Mouse (Mus musculus): ENCODE data around the gene Esam. TPM values are rescaled to one million over a fixed set of nuclear protein-coding genes. Genes with fewer than 3 reads are reported as not detected.
A peak's percentile ranks its signal among the peaks of the same experiment; 100 is the strongest.

The Esam gene
- total RNA-seq, 2 experiments from 2014 or later: 67.1 to 69.5 TPM

DNA sequence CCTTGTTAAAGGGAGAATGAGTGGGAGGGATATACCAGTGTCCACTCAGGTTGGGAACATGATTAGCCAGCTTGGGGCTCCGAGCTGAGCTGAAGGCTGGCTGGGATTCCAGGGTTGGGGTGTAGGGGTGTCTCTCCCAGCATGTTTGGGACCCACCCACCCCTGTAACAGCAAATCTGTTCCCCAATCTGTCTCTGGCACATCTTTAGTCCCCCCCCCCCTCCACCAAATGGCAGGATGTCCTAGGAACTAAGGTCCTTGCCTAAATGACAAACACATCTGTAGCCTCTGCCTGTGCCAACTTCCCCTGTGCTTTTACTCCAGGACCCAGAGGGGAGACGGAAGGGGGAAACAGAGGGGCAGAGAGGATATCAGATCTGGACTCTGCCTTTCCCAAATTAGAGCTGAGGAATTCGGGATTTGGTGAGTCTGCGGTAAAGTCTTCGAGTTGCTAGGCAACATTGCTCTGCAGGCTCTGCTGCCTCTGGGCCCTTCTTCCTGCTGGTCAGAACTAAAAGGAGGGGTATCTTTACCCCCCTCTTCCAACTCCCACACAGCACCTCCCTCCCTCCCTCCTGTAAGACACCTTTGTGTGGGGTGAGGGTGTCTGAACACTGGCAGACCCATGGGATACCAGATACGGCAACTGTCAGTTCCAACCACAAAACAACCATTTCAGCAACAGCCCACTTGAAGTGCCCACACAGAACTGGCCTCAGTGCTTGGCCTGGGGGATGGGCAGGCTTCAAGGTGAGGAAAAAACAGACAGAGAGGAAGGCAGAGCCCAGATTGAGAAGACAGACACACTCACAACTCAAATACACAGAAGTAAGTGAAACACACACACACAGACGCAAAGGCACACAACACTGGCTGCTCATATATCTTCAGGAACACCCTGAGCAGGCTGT is 27.2 kb downstream of the Esam start, which contains the start of gene Siae:
Gene Siae (plus strand): TSS at position 861 of the 911 bp plus-strand sequence.
- DNase-seq: no peak

GRCm38 (mm10) chr9:37556366-37556765 is 28.5 kb downstream of the Esam start:
- no peak for DNase-seq

GRCm38 (mm10) chr9:37560617-37561016 is 32.7 kb downstream of the Esam start:
- DNase-seq: no peak

DNA sequence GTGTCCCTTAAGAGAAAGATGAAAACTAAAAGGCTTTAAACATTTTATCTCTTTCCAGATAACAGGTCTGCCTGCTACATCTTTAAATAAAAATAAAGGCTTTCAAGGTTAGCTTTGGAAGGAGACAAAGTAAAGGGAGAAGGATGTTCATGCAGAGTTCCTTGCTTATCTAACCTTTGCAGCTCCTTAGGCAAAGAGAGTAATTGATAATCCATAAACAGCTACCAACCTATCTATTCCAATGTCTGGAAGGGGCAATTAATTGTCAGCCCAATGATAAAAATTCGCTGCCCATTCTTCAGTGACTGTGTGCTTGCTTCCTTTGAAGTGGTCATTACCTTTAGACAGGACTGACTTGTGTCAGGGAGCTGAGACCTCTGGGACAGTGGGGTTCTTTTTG is 35.9 kb downstream of the Esam start:
- DNase-seq: no peak

- DNase-seq: no peak
These were observed 39.1 kb downstream of the Esam start for GRCm38 (mm10) chr9:37567019-37567418.

GRCm38 (mm10) chr9:37567454-37567853 is 39.6 kb downstream of the Esam start:
- no peak for DNase-seq

DNA sequence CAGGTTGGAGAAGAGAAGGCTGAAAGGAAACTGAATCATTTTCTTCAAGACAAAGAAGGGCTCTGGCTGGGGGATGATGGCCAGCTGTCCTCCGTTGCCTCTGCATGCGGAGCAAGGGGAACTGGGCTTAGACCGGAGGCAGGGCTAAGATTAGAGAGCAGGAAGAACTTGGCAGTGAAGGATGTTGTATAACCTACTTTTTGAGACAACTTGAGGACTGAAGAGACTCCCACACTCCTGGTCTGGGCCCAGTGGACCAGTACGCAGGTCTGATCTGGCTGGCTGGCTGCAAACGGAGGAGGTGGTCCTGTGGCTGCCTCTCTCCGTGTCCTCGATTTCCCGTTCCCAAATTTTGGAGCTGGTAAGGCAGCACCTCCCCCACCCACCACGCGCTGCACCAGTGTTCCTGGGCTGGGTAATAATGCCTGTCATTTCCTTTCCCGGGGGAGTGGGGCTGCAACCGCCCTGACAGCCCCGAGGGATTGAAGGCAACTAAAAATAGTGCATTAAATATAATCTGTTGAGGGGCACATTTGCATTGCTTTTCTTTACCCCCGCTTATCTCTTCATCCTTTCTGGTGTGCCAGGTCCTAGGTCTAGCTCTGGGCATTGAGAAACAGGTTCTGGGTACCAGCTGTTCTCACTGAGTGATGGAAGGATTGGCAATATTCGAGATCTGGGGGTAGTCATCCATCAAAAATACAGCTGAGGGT is 40.2 kb downstream of the Esam start:
- DNase-seq: peak; percentile 53 to 60

DNA sequence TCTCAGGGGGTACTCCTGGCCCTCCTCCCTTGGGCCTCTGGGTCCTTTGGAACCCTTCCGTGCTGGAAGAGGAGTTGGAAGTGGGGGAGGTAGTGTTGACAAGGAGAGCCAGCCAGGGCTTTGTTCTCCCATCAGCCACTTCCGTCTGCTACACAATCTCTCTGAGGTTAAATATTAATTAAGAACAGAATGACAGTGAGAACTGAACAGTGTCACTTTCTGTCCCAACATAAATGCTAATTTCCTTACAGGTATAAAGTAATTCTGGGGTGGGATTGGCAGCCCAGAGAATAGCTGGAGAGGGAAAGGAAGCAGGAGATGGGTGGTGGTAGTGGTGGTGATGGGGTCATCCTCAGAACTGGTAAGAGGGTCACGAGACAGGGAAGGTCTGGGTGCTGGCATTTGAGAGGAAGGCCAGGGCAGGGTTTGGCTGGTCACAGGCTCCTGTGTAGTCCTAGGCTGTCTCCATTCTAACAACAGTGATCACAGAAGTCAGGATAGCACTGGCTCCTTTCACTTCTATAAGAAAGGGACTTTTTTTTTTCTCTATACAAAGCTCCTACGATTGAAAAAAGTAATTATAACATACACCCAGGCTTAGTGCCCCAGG is 40.8 kb downstream of the Esam start:
- no peak for DNase-seq

GRCm38 (mm10) chr9:37569231-37569835 is 41.5 kb downstream of the Esam start:
- DNase-seq: no peak

DNA sequence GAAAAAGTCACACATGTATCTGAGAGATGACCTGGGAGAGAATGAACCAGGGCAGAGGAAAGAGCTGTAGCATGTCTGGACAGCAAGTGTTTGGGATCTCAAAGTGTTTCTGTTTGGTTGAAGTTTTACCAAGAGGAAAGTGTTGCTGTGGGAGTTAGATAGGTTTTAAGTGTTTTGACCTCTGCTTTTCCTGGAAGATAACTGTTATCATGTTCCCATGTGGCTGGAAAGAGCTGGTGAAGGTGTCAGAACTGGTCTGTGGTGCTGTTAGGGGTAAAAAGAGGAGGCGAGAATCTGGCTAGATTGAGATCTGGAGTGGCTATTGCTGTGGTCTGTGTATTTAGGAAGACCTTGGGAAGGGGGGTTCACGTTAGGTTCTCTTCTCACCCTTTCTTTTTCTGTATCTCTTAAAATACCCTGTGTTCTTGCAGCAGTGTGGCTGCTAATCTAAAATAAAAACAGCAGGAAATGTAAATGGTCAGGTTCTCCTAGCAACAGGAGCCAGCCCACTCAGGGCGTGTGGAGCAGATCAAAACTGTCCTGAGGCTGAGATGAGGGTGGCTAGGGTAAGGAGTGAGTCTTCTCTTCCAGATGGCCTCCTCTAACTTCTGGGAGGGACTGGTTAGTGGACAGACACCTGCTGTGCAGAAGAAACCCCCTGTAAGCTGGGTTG is 44.5 kb downstream of the Esam start:
- no peak for DNase-seq

DNA sequence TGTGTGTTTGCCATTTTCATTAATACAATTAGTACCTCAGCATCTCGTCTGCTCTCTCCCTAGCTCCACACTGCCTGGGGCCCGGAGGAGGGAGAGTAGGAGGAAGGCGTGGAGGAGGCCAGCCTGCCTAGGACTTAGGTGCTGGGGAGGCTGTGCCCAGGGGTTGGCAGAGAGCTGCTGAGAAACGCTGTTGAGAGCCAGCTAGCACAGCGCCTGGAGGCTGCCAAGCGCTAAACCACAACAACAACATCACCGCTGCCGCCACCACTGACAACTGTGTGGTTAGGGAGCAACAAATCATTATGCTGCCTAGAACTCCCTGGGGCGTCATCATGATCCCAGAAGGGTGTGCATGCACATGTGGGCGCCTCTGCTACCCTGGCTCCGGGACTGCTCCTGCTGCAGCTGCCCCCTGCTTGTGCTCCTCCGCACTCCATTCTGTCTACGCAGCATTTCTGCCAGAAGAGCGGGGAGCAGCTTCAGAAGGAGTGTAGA is 48.6 kb downstream of the Esam start:
- no peak for DNase-seq

- DNase-seq: no peak
These were observed 55.7 kb downstream of the Esam start for GRCm38 (mm10) chr9:37583594-37583993.

DNA sequence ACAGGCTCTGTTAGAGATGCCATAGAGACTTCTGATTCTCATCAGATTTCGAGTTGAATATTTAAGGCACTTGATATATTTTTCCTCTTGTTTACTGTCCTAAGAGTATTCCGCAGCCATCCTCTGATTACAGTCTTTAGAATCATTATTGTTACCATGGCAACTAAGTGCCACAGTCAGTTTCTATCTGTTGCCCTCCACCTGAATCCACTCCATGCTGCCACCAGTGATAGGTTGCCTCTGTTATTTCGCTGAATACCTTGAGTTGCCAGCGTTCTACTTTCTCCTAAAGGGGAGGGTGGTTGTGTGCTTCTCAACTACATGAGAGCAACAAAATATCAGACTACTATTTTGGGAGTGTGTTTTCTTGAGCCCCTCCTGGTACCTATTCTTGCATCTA is 58.8 kb downstream of the Esam start:
- DNase-seq: no peak

Other genes starting within 250 kb of the Esam start
- 1 to 10 TPM; 1.5 to 2.1 TPM for gene Ccdc15, start 179.6 kb upstream of the Esam start, total RNA-seq (2021)
- gene Hepacam, start 160.7 kb upstream of the Esam start, total RNA-seq (2021): under 1 TPM in 1 of 2 experiments, not detected in 1; 0.08 TPM
- 10 to 100 TPM; 27.9 to 38.3 TPM for gene Robo4, start 126.2 kb upstream of the Esam start, total RNA-seq (2021)
- gene Robo3, start 94.8 kb upstream of the Esam start, total RNA-seq (2021): not detected
- gene Msantd2, start 38.8 kb upstream of the Esam start, total RNA-seq (2021): 1 to 10 TPM; 5.9 to 7.9 TPM
- gene Vsig2, start 11.2 kb downstream of the Esam start, total RNA-seq (2021): 1 to 10 TPM; 3.9 to 4.9 TPM
- 1 to 10 TPM; 5.7 to 6.2 TPM for gene Nrgn, start 24.8 kb downstream of the Esam start, total RNA-seq (2021)
- 1 to 10 TPM; 8.3 to 9.1 TPM for gene Siae, start 27.6 kb downstream of the Esam start, total RNA-seq (2021)
- gene Spa17, start 85.6 kb downstream of the Esam start, total RNA-seq (2021): 1 to 10 TPM; 1.3 to 1.7 TPM
- 10 to 100 TPM; 31.9 to 34.0 TPM for gene Tbrg1, start 129.2 kb downstream of the Esam start, total RNA-seq (2021)
- gene Panx3, start 141.2 kb downstream of the Esam start, total RNA-seq (2021): not detected
- not detected for gene Olfr160, start 188.2 kb downstream of the Esam start, total RNA-seq (2021)
- gene Olfr874, start 217.0 kb downstream of the Esam start, total RNA-seq (2021): not detected
- gene Olfr875, start 243.8 kb downstream of the Esam start, total RNA-seq (2021): not detected

Measured in heart, adult 18-20 months (tissue).